Mouse (Mus musculus) stomach, postnatal 0 days (tissue): ENCODE measurements around the gene Tapbpl.

Experiments used
- CTCF ChIP-seq: IDR thresholded peaks from 2 replicates; pipeline ENCODE4 v1.5.1; 2016; ENCODE audit warnings: antibody characterized with exemption, low read depth, mild to moderate bottlenecking, moderate library complexity
- EP300 ChIP-seq: optimal IDR thresholded peaks from 2 replicates; pipeline ENCODE3; 2016; ENCODE audit warnings: antibody characterized with exemption

- TF ChIP-seq CTCF (peak; percentile 40), EP300 (no peak)
Measured at GRCm38 (mm10) chr6:125210436-125210835, 21.2 kb downstream of the Tapbpl start.
